Mouse (Mus musculus) embryonic facial prominence, embryonic 14.5 days (tissue): ENCODE results near the gene Med7. TPM values are rescaled to one million over a fixed set of nuclear protein-coding genes. Genes with fewer than 3 reads are reported as not detected.

Experiments used
- ATAC-seq: fragments of 200-750 bp; cut with Nextera tagmentation; 2 replicates; pipeline ENCODE4 v1.8.0; 2017; ENCODE audit warnings: low read depth, moderate number of reproducible peaks, moderate TSS enrichment
- DNase-seq: peaks from one replicate; pipeline ENCODE4 v3.0.0-alpha.2; 2015; ENCODE audit warnings: low spot score
- H3K27ac ChIP-seq: fragments of 300-500 bp; sonication (generic); replicated peaks from 2 replicates; pipeline ENCODE4 v1.5.1; 2014; ENCODE audit warnings: low read depth, mild to moderate bottlenecking, low read length, moderate library complexity
- H3K27me3 ChIP-seq: fragments of 300-500 bp; sonication (generic); replicated peaks from 2 replicates; pipeline ENCODE4 v1.6.1; 2014; ENCODE audit warnings: low read length; ENCODE audit not compliant: control insufficient read depth, insufficient read depth
- H3K36me3 ChIP-seq: fragments of 300-500 bp; sonication (generic); 2 replicates; pipeline ENCODE4 v1.6.1; 2014; ENCODE audit warnings: low read length, mixed read lengths; ENCODE audit not compliant: control insufficient read depth, insufficient read depth
- H3K4me1 ChIP-seq: fragments of 300-500 bp; sonication (generic); 2 replicates; pipeline ENCODE4 v1.6.1; 2014; ENCODE audit warnings: antibody characterized with exemption, low read length; ENCODE audit not compliant: control insufficient read depth, insufficient read depth
- H3K4me2 ChIP-seq: fragments of 300-500 bp; sonication (generic); 2 replicates; pipeline ENCODE4 v1.6.1; 2014; ENCODE audit warnings: low read depth, mild to moderate bottlenecking, low read length, moderate library complexity, mixed read lengths
- H3K4me3 ChIP-seq: fragments of 300-500 bp; sonication (generic); 2 replicates; pipeline ENCODE4 v1.5.1; 2014; ENCODE audit warnings: low read depth, mild to moderate bottlenecking, low read length
- H3K9ac ChIP-seq: fragments of 300-500 bp; sonication (generic); 2 replicates; pipeline ENCODE4 v1.6.1; 2014; ENCODE audit warnings: low read depth, mild to moderate bottlenecking, low read length, moderate library complexity, mixed read lengths
- H3K9me3 ChIP-seq: fragments of 300-500 bp; sonication (generic); 2 replicates; pipeline ENCODE4 v1.6.1; 2016; ENCODE audit warnings: low read length; ENCODE audit not compliant: control insufficient read depth
- WGBS: fragments of 180-500 bp; shearing (Covaris S2); extraction: QIAGEN DNeasy Blood & Tissue Kit; methylation state at CpG from one replicate; pipeline ENCODE4 v1.1.7; 2014; 5-methylcytosine and 5-hydroxymethylcytosine counted together
- polyA plus RNA-seq: library from polyadenylated mRNA; unstranded; fragments of >200 nt; fragmentation: Nextera tagmentation; extraction: Ambion mirVana; gene quantifications from 2 replicates; pipeline ENCODE4 v1.2.1, GENCODE M21; 2014

Gene Med7
- polyA plus RNA-seq: 61.9 and 71.9 TPM in 2 replicates

- Histone ChIP-seq H3K27ac (peak within 1 kb of the TSS; percentile 93), H3K4me3 (peak within 1 kb of the TSS; percentile 96), H3K4me1 (peaks cover 6% of the 10 kb centered on the region), H3K36me3 (peaks cover 20% of the 10 kb centered on the region), H3K4me2 (peak within 1 kb of the TSS; percentile 64), H3K9ac (peak within 1 kb of the TSS; percentile 93), H3K9me3 (no peaks in the 10 kb centered on the region), H3K27me3 (no peaks in the 10 kb centered on the region)
- WGBS: under 1% methylated on average over 50 of the region's 59 CpGs
- peak; percentile 99 for ATAC-seq
- peak; percentile 99 for DNase-seq
These were observed at the start of gene Med7 for GRCm38 (mm10) chr11:46436760-46437458. Gene Med7 (plus strand): TSS chr11:46436925.

- Histone ChIP-seq H3K4me2 (no peak overlapping the region), H3K27ac (no peak overlapping the region), H3K4me1 (no peaks in the 10 kb centered on the region), H3K27me3 (no peaks in the 10 kb centered on the region), H3K4me3 (no peak overlapping the region), H3K9ac (no peak overlapping the region), H3K9me3 (no peaks in the 10 kb centered on the region), H3K36me3 (no peaks in the 10 kb centered on the region)
- 92% methylated on average over 8 of the region's 8 CpGs for WGBS
- ATAC-seq: no peak
- no peak for DNase-seq
These were observed 49.7 kb upstream of the Med7 start for GRCm38 (mm10) chr11:46387061-46387460.

GRCm38 (mm10) chr11:46388438-46388837, 48.3 kb upstream of the Med7 start:
- Histone ChIP-seq H3K4me1 (no peaks in the 10 kb centered on the region), H3K4me2 (no peak overlapping the region), H3K27me3 (no peaks in the 10 kb centered on the region), H3K27ac (no peak overlapping the region), H3K4me3 (no peak overlapping the region), H3K36me3 (no peaks in the 10 kb centered on the region), H3K9me3 (no peaks in the 10 kb centered on the region), H3K9ac (no peak overlapping the region)
- ATAC-seq (no peak), DNase-seq (no peak)
- WGBS: 50% methylated on average over 6 of the region's 6 CpGs

GRCm38 (mm10) chr11:46389336-46390117, 47.2 kb upstream of the Med7 start, which contains the start of gene Itk:
Gene Itk (minus strand): TSS chr11:46389515.
- Histone ChIP-seq H3K4me2 (no peak within 1 kb of the TSS), H3K4me1 (no peaks in the 10 kb centered on the region), H3K27me3 (no peaks in the 10 kb centered on the region), H3K9ac (no peak within 1 kb of the TSS), H3K27ac (no peak within 1 kb of the TSS), H3K4me3 (no peak within 1 kb of the TSS), H3K36me3 (no peaks in the 10 kb centered on the region), H3K9me3 (no peaks in the 10 kb centered on the region)
- DNase-seq: no peak
- 76% methylated on average over 13 of the region's 13 CpGs for WGBS
- ATAC-seq: no peak

GRCm38 (mm10) chr11:46390621-46391020, 46.1 kb upstream of the Med7 start:
- ATAC-seq (no peak), DNase-seq (no peak)
- 48% methylated on average over 3 of the region's 3 CpGs for WGBS
- no peak overlapping the region for H3K4me2 ChIP-seq
- H3K27ac ChIP-seq: no peak overlapping the region
- H3K4me3 ChIP-seq: no peak overlapping the region
- no peaks in the 10 kb centered on the region for H3K36me3 ChIP-seq
- no peak overlapping the region for H3K9ac ChIP-seq
- H3K9me3 ChIP-seq: no peaks in the 10 kb centered on the region
- no peaks in the 10 kb centered on the region for H3K4me1 ChIP-seq
- no peaks in the 10 kb centered on the region for H3K27me3 ChIP-seq

GRCm38 (mm10) chr11:46392890-46393289, 43.8 kb upstream of the Med7 start:
- ATAC-seq (no peak), DNase-seq (no peak)
- H3K4me2 ChIP-seq: no peak overlapping the region
- 70% methylated on average over 7 of the region's 7 CpGs for WGBS
- H3K9me3 ChIP-seq: no peaks in the 10 kb centered on the region
- no peak overlapping the region for H3K4me3 ChIP-seq
- H3K9ac ChIP-seq: no peak overlapping the region
- H3K36me3 ChIP-seq: no peaks in the 10 kb centered on the region
- no peak overlapping the region for H3K27ac ChIP-seq
- H3K27me3 ChIP-seq: no peaks in the 10 kb centered on the region
- H3K4me1 ChIP-seq: no peaks in the 10 kb centered on the region

- Histone ChIP-seq H3K36me3 (no peaks in the 10 kb centered on the region), H3K27me3 (no peaks in the 10 kb centered on the region), H3K4me3 (no peak overlapping the region), H3K9ac (no peak overlapping the region), H3K4me1 (no peaks in the 10 kb centered on the region), H3K27ac (no peak overlapping the region), H3K9me3 (no peaks in the 10 kb centered on the region), H3K4me2 (no peak overlapping the region)
- ATAC-seq: no peak
- WGBS: 81% methylated on average over 4 of the region's 4 CpGs
- DNase-seq: no peak
These were observed 43.3 kb upstream of the Med7 start for GRCm38 (mm10) chr11:46393413-46393812.

- H3K27me3 ChIP-seq: no peaks in the 10 kb centered on the region
- no peak overlapping the region for H3K9ac ChIP-seq
- DNase-seq (no peak), ATAC-seq (no peak)
- no peak overlapping the region for H3K4me2 ChIP-seq
- no peaks in the 10 kb centered on the region for H3K36me3 ChIP-seq
- no peaks in the 10 kb centered on the region for H3K9me3 ChIP-seq
- H3K4me1 ChIP-seq: no peaks in the 10 kb centered on the region
- no peak overlapping the region for H3K4me3 ChIP-seq
- H3K27ac ChIP-seq: no peak overlapping the region
- 68% methylated on average over 2 of the region's 2 CpGs for WGBS
These were observed 41.6 kb upstream of the Med7 start for GRCm38 (mm10) chr11:46395088-46395487.
